Mouse (Mus musculus): Measurements from ENCODE around the gene Dis3l2.

Gene Dis3l2

GRCm38 (mm10) chr1:87010629-87011330 lies 307.2 kb downstream of the Dis3l2 start:
- no peak for DNase-seq (ENCODE audit: low spot score)

DNA sequence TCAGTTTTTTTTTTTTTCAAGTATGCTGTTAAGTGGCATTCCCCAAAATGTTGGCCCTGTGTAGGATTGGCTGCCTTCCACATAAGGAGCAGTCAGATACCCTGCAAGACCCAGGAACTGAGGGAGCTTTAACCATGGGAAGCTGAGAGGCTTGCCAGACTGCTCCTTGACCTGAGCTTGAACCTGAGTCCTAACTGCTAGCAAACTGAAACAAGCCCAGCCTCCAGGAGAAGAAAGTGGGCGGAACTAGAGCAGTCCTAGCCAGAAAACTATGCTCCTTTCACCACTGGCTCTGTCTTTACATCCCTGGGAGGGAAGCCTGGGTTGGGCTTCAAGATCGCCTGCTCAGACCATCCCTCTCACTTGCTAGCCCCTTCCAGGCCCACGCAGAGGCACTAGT lies 308.1 kb downstream of the Dis3l2 start:
- DNase-seq (ENCODE audit: low spot score) = no peak

DNA sequence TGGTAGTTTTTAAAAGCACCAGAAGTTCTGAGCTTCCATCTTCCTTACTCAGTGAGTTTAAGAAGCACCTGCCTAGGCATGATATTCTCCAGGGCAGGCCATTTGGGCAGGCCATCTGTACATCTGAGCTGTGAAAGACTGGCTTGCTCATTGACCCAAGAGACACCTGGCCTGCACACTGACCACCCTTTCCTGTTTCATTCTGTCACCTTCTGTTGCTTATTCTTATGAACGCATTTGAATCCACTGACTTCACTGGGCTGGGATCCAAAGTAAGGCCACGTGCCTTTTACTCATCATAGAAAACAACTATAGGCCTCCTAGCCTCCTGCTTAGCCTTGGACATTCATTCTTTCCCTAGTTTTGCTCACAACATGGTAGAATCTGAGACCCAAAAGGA lies 309.0 kb downstream of the Dis3l2 start:
- no peak for DNase-seq (ENCODE audit: low spot score)

- no peak for DNase-seq (ENCODE audit: low spot score)
Measured at GRCm38 (mm10) chr1:87020714-87021113, 317.1 kb downstream of the Dis3l2 start.

DNA sequence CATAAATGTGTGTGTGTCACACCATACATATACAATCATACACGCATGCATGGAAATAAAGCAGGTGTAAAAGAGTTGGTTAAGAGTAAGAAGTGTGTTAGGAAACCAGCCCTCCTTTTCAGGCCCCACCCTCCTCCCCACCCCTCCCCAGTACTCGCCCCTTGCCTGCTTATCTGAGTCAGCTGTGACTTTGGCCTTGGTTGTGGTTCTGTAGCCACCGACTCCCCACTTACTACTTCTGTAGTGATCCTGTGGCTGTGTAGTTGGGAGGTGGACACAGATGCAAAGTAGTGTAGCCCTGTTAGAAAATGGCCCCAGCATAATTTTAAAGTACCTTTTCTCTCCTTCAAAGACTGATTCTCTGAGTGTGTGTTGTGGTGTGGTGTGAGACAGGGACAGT lies 318.0 kb downstream of the Dis3l2 start:
- no peak for DNase-seq (ENCODE audit: low spot score)

DNA sequence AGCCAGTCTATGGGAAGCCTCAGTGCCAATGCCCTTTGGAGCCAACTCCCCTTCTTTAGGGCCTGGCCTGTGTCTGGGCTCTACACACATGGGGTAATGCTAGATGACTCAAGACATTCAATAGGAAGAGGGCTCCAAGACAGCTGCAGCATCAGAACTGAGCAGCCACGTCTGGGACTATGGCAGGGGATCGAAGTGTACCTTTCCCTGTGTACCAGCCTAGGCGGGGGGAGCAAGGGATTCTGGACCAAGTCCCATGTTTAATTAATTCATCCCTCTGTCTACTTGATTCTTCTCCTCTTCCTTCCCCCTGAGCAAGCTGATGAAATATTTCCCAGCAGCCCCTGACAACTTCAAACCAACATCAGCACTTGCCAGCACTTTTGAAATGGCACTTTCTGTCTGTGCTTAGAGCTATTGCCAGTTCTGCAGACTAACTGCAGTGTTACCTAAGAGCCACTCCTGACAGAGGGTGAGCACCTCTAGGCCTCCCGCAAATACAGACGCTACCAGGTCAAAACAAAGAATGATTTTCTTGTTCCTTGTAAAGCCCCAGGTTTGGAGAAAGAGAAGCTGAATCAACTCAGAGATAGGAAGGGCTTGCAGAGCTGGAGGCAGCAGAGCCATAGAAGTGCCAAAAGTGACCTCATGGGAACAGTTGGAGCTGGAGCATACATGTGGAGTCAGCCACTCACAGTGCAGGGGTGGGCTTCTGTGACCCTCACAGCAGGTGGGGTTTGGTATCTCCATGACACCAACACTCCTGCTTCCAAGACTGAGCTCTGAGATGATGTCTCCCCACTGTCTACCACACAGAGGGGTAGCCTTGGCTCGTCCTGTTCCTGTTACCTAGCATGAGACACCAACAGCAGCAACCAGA lies 319.9 kb downstream of the Dis3l2 start:
- DNase-seq (ENCODE audit: low spot score) = no peak

DNA sequence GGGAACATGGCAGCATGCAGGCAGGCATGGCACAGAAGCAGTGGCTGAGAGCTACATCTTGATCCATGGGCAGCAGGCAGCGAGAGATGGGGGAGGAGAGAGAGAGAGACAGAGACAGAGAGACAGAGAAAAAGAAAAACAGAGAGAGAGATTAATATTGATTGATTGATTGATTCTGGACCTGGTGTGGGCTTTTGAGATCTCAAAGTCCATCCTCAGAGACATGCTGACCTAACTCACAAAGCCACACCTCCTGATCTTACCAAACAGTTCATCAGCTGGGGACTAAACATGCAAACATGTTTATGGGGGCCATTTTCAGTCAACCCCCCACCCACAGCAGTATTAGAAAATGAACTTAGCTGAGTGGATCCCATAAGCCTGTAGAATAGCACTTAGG lies 321.4 kb downstream of the Dis3l2 start:
- DNase-seq (ENCODE audit: low spot score) = no peak

- DNase-seq (ENCODE audit: low spot score) = no peak
Measured at GRCm38 (mm10) chr1:87028786-87029185, 325.2 kb downstream of the Dis3l2 start.

DNA sequence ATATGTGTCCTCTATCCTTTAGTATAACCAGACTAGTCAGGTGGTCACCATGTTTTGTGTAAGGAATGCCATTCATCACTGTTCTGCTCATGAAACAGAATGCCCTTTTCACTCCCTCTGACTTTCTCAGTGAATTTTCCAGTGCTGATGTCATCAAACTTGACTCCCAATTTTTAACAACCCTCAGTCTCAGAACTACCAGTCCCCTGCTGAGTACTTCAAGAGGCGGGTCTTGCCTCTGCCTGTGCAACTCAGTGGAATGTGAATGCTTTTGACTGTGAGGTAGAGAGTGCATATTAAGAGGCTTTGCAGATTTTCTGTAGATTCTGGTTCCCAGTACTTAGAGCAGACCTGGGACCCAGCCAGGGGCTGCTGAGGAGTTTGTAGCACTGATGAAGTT lies 327.0 kb downstream of the Dis3l2 start:
- no peak for DNase-seq (ENCODE audit: low spot score)

DNA sequence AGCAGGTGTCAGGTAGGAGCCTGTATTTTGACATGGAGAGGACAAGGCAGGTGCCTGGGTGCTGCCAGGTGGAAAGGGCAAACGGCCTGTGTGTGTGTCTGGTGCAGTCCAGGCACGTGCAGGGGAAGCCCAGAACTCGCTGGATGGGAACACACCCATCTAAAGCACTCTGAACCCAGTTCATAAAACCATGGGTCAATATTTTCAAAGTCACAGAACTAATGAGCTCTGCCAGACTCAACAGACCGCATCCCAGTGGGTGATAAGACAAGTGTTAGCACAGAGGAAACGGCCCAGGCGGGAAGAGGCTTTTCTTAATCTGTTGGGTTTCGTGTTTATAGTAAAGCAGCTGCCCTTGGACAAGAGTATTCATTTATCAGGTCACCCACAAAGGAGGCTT lies 328.9 kb downstream of the Dis3l2 start:
- DNase-seq (ENCODE audit: low spot score) = peak; percentile 65

GRCm38 (mm10) chr1:87035532-87036161 lies 332.0 kb downstream of the Dis3l2 start:
- DNase-seq (ENCODE audit: low spot score) = peak; percentile 62

GRCm38 (mm10) chr1:87036334-87036733 lies 332.7 kb downstream of the Dis3l2 start:
- no peak for DNase-seq (ENCODE audit: low spot score)

DNA sequence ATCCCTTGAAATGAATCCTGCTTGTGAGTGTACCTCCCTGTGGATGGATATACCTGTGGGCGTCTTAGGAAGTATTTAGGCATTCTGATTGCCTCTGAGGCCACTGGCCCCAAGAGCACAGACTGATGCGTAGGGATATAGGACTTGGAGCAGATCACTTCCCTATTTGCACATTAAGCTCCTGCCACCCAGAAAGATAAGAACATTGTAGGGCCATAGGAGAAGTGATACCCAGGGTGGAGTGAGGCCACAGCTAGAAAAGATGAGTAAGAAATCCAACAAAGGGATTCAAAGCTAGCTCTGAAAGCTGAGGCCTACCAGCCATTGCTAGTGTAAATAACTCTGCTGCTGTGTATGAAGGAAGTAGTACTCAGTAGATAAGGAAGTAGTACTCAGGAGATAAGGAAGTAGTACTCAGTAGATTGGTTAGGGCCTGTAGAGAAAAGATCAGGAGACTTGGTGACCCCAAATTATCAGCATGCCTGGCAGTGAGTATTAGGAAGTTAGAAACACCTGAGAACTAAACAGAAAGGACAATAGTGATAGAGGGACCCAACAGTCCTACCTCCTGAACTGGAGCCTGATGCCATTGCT lies 335.0 kb downstream of the Dis3l2 start:
- DNase-seq (ENCODE audit: low spot score) = no peak

DNA sequence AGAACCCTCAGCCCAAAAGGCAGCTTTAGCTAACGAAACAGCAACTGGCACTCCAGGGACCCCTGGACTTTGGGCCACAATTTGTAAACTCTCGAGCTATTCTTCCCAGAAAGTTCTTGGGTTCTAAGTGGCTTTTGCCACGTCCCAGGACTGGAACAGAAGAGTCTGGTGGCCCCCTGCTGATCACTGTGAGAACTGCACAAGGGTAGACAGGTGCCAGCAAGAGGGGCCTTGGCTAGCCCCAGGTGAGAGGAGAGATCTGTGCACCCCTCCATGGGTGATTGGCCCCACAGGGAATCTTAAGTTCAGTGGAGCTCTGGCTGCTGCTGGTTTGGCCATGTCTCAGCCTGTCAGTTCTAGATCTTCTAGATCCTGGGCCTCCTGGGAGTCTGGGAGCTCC lies 337.5 kb downstream of the Dis3l2 start:
- DNase-seq (ENCODE audit: low spot score) = no peak

GRCm38 (mm10) chr1:87041814-87042438 lies 338.3 kb downstream of the Dis3l2 start:
- DNase-seq (ENCODE audit: low spot score) = no peak

DNA sequence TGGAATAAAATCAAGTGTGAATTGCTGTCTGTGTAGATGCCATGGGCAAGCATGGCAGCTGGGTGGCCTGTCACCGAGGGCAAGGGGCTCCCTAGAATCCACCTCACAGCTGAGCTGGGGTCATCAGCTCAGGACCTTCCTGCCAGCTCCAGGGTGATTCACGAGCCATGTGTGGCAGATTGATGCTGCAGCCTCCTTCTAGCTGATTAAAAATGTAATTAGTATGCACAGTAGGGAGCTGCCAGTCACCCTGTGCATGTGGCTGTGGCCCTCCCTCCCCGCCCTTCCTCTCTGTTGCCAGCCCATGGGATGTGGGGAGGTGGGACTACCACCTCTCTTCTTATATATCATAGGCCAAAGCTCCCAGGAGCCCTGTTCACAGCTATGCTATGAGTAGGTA lies 346.5 kb downstream of the Dis3l2 start:
- no peak for DNase-seq (ENCODE audit: low spot score)

GRCm38 (mm10) chr1:87050700-87051099 lies 347.1 kb downstream of the Dis3l2 start:
- no peak for DNase-seq (ENCODE audit: low spot score)

DNA sequence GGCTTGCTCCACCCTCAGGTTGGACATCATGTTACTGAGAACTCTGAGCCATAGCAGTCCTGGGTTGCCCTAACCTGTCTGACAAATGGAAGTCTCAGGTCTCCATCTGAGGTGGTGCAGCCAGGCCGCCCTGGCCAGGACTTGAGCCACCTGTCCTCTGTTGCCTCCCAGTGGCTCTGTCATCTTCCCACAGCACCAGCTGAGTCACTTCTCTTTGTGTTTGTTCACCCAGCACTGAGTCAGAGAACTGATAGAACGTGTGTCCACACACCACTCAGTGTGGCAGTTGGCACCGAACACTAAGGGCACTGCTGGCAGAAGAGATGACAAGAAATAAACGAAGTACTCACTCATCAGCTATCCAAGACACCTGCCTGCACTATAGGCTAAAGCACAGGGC lies 347.8 kb downstream of the Dis3l2 start:
- DNase-seq (ENCODE audit: low spot score) = no peak

DNA sequence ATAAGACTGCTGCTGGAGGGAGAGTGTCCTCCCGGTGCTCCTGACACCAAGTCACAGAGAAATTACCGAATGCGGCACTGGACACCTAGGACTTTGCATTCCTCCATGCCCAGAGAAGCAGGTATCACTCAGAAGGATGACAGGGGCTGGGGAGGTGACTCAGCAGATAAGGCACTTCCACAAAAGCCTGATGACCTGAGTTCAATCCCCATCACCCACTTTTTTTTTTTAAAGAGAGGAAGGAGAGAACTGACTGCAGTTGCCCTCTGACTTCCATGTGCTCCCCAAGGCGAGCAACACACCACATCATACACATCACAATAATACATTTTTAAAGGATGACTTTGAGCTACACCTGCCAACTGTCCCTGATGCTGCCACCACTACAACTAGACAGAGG lies 353.5 kb downstream of the Dis3l2 start:
- no peak for DNase-seq (ENCODE audit: low spot score)

DNA sequence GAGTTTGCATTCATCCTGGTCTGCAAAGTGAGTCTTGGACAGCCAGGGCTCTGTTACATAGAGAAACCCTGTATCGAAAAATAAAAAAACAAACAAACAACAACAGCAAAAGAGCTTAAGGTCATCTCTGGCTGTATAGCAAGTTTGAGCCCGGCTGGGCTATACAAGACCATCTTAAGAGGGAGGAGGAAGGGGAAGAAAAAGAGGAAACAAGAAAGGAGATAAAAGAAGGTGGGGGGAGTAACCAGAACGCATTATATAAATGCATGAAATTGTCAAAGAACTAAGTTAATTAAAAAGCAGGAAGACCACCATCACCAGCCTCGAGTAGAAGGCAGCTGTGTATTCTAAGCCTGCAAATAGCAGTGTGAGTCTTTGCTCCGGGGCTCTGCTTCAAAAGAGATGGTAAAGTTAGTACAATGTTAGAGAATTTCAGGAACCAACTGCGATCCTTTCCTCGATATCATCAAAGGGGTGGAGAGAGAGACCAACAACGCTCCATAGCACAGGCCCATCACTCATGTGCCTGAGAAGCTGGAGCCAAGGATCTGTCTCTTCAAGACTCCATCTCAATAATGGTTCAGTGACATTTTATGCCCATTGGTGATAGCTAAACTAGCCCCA lies 355.5 kb downstream of the Dis3l2 start:
- no peak for DNase-seq (ENCODE audit: low spot score)

GRCm38 (mm10) chr1:87060913-87061312 lies 357.3 kb downstream of the Dis3l2 start:
- no peak for DNase-seq (ENCODE audit: low spot score)

GRCm38 (mm10) chr1:87070720-87071119 lies 367.1 kb downstream of the Dis3l2 start:
- no peak for DNase-seq (ENCODE audit: low spot score)
